Mouse (Mus musculus): ENCODE data around the gene Fcor.

Fcor gene

GRCm38 (mm10) chr8:3671980-3672491 is at the start of gene Fcor:
Gene Fcor, minus strand, starts transcription at chr8:3672362.
- peak; percentile 91 for DNase-seq

DNA sequence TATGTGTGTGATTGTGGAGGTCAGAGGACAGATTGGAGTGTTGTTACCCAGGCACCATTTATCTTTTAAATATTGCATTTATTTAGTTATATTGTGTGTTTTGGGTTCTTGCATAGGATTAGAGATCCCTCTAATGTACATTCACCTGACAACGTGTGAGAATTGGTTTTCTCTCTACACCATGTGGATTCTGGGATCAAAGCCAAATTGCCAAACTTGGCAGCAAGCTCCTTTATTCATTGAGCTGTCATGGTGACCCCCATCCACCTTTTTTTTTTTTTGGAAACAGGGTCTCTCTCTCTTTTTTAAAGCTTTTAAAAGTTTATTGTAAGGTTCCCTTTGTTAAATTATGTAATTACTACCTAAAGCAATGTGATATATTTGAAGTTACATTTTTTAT is 48.9 kb upstream of the Fcor start:
- DNase-seq = no peak

DNA sequence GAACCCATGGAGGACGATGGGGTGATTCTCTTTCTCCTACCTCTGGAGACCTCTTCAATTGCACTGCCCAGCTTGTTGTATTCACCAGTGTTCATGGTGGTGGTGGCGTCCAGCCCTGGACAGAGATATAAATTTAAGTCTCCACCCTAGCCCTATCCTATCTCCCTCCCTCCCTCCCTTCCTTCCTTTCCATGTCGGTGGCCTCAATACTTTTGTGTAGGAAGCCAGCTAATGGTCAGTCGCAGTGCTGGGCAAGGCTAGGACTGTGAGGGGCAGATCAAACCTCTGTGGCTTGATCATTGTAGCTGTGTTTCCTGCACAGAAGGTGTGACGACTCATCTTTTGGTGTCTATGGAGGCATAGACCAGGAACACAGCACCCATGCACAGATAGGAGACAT is 48.4 kb upstream of the Fcor start, which contains the start of gene Clec4g:
Gene Clec4g, minus strand, starts transcription at position 101 of the 400 bp plus-strand sequence.
- no peak for DNase-seq

GRCm38 (mm10) chr8:3718559-3718958 is 46.4 kb upstream of the Fcor start:
- DNase-seq = peak; percentile 38

DNA sequence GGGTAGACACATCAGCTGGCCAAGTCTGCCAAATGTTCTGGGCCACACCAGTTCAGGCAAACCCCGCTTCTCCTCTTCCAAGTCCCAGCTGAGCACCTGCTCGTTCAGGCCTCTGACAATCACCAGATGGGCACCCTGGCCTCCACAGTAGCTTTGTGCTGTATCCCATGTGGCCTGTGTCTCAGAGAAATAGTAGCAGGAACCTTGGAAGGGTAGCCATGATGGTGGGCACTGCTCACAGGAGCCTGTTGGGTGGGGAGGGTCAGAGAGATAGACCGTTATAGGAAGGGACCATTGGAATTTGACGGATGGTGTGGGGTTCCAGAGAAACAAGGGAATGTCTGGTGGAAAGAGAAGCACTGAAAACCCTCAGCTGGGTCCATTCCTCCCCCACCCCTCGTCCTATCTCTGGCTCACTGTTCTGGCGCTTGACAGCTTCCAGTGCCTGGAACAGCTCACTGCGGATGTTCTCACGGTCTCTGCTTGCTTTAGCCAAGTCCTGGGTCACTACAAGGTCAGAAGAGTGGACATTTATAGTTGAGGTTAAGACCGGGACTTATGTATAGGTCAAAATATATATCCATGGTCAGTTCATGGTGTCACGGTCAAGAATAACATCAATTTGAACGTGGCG is 45.3 kb upstream of the Fcor start:
- DNase-seq = no peak

GRCm38 (mm10) chr8:3711646-3712045 is 39.5 kb upstream of the Fcor start:
- DNase-seq = no peak

GRCm38 (mm10) chr8:3710312-3710711 is 38.1 kb upstream of the Fcor start:
- DNase-seq = no peak

DNA sequence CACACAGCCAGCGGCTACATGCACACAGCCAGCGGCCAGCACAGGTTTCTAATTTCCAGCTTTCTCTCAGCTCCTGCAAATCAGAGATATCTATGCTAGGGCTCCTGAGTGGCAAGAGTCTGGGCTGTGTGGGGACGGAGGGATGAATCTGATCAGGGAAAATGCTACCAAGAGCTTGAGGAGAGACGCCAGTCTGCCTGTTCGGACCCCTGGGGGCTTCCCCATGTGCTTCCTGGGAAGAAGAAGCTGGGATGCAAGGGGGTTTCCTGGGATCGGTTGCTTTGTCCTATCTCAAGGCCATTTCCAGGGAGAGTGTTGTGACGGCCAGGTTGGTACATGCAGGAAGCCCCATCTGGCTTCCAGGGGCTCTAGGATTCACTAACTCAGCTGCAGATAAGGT is 35.4 kb upstream of the Fcor start:
- no peak for DNase-seq

DNA sequence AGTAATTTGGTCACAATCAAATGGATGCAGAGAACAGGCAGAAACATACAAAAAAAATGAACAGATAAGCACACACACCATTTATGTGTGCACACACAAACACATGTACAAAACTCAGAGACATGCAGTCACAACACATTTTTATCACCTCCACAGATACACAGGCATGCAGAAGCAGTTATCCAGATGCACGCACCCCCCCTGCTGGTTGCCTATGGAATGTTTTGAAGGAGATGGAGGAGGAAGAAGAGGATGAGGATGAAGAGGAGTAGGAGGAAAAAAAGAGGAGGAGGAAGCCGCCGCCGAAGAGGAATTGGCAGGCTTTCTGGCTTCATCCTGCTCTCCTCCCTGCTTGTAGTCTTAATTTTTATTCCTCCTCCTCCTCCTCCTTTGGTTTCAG is 33.5 kb upstream of the Fcor start:
- DNase-seq = no peak

GRCm38 (mm10) chr8:3701491-3701890 is 29.3 kb upstream of the Fcor start:
- no peak for DNase-seq

DNA sequence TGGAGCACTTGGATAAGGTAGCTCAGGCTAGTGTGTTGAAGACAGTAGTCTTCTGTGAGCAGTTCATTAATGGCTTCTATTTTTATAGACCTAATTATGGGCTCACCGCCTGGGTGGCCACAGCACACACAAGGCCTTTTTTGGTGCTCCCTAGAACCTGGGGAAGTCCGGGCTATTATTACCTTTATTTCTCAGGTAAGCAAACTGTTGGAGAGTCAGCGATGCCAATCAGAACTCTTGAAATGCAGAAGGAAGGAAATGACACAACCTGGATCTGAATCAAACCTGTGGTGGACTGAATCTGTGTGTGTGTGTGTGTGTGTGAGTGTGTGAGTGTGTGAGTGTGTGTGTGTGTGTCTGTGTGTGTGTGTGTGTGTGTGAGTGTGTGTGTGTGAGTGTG is 22.0 kb upstream of the Fcor start, which contains the start of gene Fcer2a:
Gene Fcer2a, minus strand, starts transcription at position 55 of the 400 bp plus-strand sequence.
- DNase-seq = no peak

- DNase-seq = no peak
Measured at GRCm38 (mm10) chr8:3690774-3691173, 18.6 kb upstream of the Fcor start.

GRCm38 (mm10) chr8:3687537-3687936 is 15.4 kb upstream of the Fcor start:
- DNase-seq = no peak

- no peak for DNase-seq
Measured at GRCm38 (mm10) chr8:3685422-3685821, 13.3 kb upstream of the Fcor start.

DNA sequence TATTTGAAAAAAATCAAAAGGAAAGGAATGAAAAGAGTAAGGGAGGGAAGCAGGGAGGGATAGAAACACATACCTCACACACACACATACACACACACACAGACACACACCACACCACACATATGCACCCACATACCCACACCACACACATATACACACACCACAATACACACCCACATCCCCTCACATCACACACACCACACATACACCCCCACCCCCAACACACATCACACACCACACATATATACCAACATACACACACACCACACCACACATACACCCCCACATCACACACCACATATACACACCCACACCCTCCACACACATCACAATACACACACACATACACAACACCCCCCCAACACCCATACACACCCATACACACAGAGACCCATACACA is 12.4 kb upstream of the Fcor start:
- DNase-seq = no peak

DNA sequence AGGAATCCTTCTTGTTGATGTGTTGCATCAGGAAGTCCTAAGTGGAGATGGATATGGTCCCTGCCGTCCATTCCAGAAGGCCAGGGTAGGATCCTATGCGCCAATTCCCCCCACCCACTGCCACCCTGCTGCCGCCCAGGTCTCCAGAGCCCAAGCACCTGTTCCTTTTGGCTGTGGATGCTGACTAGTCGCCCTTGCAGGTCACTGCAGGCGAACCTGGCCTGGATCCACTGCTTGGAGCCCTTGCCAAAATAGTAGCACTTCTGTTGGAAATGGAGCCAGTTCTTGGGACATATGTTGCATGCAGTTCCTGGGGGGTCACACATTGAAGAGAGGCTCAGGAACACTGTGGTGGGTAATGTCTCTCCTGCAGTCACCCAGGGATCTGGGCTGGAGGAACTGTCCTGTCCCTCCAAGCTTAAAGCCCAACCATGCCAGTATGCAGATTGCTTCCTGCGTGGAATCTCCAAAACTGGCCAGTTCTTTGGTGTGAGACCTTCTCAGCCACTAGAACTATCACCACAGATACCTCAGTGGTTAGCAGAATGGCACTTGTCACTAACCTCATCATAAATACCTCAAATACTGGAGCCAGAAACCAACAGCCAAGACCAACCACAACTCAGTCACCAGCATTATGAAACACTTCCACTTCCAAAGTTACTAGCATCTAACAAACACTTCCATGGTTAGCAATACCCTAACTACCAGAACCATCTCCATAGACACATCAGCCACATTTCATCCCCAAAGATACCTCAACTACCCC is 11.4 kb upstream of the Fcor start:
- DNase-seq = peak; percentile 90

- no peak for DNase-seq
Measured at GRCm38 (mm10) chr8:3682435-3682834, 10.3 kb upstream of the Fcor start.

- peak; percentile 56 for DNase-seq
Measured at GRCm38 (mm10) chr8:3679656-3680055, 7.5 kb upstream of the Fcor start.

- DNase-seq = peak; percentile 73
Measured at GRCm38 (mm10) chr8:3679236-3679635, 7.1 kb upstream of the Fcor start.

- no peak for DNase-seq
Measured at GRCm38 (mm10) chr8:3678831-3679230, 6.7 kb upstream of the Fcor start.

DNA sequence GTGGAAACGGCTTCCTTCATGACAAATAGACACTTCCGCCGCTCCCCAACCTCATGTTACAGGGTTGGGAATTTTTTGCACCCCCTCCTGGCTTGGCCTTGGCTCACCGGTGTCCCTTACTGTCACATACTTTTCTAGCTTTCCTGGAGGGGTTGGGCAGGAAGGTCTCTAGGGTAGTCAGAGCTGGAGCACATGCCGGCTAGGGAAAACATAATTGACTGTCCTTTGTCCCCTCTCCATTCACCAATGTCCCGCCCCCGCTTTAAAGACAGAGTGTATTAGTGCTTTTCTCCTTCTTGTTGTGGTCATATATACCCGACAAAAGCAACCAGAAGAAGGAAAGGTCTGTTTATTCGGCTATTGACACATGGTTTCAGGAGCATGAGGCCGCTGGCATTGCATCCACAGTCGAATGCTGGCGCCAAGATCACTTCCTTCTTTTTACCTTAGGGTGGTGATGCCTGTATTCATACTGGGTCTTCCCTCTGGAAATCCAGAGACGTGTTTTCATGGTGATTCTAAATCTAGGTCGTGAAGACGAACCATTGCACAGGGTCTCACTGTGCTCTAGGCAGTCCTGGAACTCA is 4.9 kb upstream of the Fcor start:
- peak; percentile 41 for DNase-seq

DNA sequence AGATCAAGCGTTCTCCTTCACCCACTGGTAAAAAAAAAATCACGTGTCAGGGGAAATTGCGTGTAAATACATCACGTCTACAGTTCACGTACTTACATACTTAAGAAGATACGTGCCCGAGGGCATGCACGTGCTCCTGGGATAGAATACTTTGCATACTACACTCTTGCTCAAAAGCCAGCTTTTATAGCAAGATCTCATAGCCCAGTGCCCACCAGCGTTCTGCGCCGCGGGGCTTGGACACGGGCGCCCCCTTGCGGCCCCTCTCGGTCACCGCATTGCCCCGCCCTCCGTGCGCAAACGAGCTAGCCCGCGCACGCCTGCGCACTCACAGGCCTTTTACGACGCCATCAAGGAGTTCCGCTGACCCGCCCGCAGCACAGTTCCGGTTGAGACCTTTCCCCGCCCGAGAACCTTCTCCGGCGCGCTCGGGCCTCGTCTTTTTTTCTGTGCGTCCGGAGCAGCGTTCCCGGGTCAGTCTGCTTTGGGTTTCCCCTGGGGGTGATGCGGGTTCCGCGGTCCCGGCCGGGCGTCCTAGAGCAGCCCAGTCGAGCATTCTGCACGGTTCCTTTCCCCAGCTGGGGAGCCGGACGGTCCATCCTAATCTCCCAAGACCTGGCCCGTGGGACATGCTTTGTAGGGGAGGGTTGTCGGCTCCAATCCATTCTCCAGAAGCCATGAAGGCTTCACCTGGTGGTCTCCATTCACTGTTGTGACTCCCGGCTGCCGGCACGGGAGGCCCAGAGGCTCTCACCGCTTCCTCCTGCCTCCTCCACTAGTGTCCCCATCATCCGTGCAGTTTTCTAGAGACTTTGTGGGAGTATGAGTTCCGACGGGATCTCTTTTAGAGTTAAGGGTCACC is 4.2 kb upstream of the Fcor start, which contains the start of gene Trappc5:
Gene Trappc5, plus strand, starts transcription at position 169 of the 862 bp plus-strand sequence.
- DNase-seq = peak; percentile 95

DNA sequence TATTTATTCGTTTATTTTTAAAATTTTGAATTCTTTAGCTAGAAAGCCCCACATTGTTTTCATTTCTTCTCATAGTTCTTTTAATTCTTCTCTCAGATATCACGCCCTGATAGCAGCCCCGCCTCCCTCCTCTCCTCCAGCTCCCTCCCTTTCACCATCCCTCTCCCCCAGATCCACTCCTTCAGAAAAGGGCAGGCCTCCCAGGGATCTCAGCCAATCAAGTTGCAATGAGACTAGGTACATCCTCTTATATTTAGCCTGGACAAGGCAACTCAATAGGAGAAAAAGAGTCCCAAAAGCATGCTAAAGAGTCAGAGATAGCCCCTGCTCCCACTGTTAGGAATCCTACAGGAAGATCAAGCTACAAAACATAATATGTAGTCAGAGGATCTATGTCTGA is 2.5 kb upstream of the Fcor start:
- DNase-seq = no peak

Data from cerebellum, adult 9-11 months (tissue).